Mouse (Mus musculus): ENCODE measurements around the gene Vmn2r25. TPM values are rescaled to one million over a fixed set of nuclear protein-coding genes. Genes with fewer than 3 reads are reported as not detected.
"Not testable (repeated sequence)": the region's sequence is repeated elsewhere in the genome, so short reads cannot be mapped to it uniquely, and the experiment has no call there.

Vmn2r25 gene
- polyA plus RNA-seq (2016; fragmentation: Nextera tagmentation; extraction: Ambion mirVana): not detected in 2 replicates

GRCm38 (mm10) chr6:123853363-123853762, at the start of gene Vmn2r25:
Gene Vmn2r25, minus strand, starts transcription at chr6:123853463.
- H3K9me3 ChIP-seq (replicated peaks); H3K27ac ChIP-seq (replicated peaks); H3K36me3 ChIP-seq; DNase-seq (ENCODE audit: low spot score); H3K4me1 ChIP-seq; H3K27me3 ChIP-seq (ENCODE audit: low read depth, poor library complexity, severe bottlenecking); H3K4me3 ChIP-seq: not testable (repeated sequence)
- WGBS: 73% methylated on average over 1 of the region's 2 CpGs

GRCm38 (mm10) chr6:123819951-123820350, 33.3 kb downstream of the Vmn2r25 start:
- Histone ChIP-seq H3K9me3 (replicated peaks) (peaks cover 7% of the 10 kb centered on the region), H3K4me1 (no peaks in the 10 kb centered on the region), H3K4me3 (no peak overlapping the region), H3K27ac (replicated peaks) (no peak overlapping the region), H3K27me3 (ENCODE audit: low read depth, poor library complexity, severe bottlenecking) (no peaks in the 10 kb centered on the region), H3K36me3 (no peaks in the 10 kb centered on the region)
- WGBS: 91% methylated on average over 8 of the region's 8 CpGs
- DNase-seq (ENCODE audit: low spot score): no peak

- not testable (repeated sequence) for H3K9me3 ChIP-seq (replicated peaks); H3K27me3 ChIP-seq (ENCODE audit: low read depth, poor library complexity, severe bottlenecking); H3K27ac ChIP-seq (replicated peaks); H3K4me3 ChIP-seq; H3K4me1 ChIP-seq; H3K36me3 ChIP-seq; DNase-seq (ENCODE audit: low spot score)
Measured at GRCm38 (mm10) chr6:123810291-123810690, 43.0 kb downstream of the Vmn2r25 start.

- Histone ChIP-seq H3K27ac (replicated peaks) (no peak overlapping the region), H3K36me3 (no peaks in the 10 kb centered on the region), H3K9me3 (replicated peaks) (no peaks in the 10 kb centered on the region), H3K27me3 (ENCODE audit: low read depth, poor library complexity, severe bottlenecking) (no peaks in the 10 kb centered on the region), H3K4me3 (no peak overlapping the region), H3K4me1 (no peaks in the 10 kb centered on the region)
- DNase-seq (ENCODE audit: low spot score): no peak
- WGBS: 34% methylated on average over 9 of the region's 9 CpGs
Measured at GRCm38 (mm10) chr6:123793746-123794145, 59.5 kb downstream of the Vmn2r25 start.

- H3K4me3 ChIP-seq: no peak overlapping the region
- H3K4me1 ChIP-seq: no peaks in the 10 kb centered on the region
- H3K27ac ChIP-seq (replicated peaks): no peak overlapping the region
- no peaks in the 10 kb centered on the region for H3K27me3 ChIP-seq (ENCODE audit: low read depth, poor library complexity, severe bottlenecking)
- 73% methylated on average over 2 of the region's 2 CpGs for WGBS
- no peaks in the 10 kb centered on the region for H3K36me3 ChIP-seq
- H3K9me3 ChIP-seq (replicated peaks): no peaks in the 10 kb centered on the region
- DNase-seq (ENCODE audit: low spot score): no peak
Measured at GRCm38 (mm10) chr6:123784857-123785256, 68.4 kb downstream of the Vmn2r25 start.

- H3K27me3 ChIP-seq (ENCODE audit: low read depth, poor library complexity, severe bottlenecking): no peaks in the 10 kb centered on the region
- no peak within 1 kb of the TSS for H3K4me3 ChIP-seq
- WGBS: 76% methylated on average over 1 of the region's 1 CpGs
- H3K27ac ChIP-seq (replicated peaks): no peak within 1 kb of the TSS
- no peaks in the 10 kb centered on the region for H3K9me3 ChIP-seq (replicated peaks)
- H3K4me1 ChIP-seq: no peaks in the 10 kb centered on the region
- no peaks in the 10 kb centered on the region for H3K36me3 ChIP-seq
- no peak for DNase-seq (ENCODE audit: low spot score)
Measured at GRCm38 (mm10) chr6:123778579-123778978, 74.7 kb downstream of the Vmn2r25 start, which contains the start of gene Vmn2r24. Gene Vmn2r24, plus strand, starts transcription at chr6:123778879.

Other genes with a start within 250 kb of the Vmn2r25 start
- not detected in 2 replicates for gene Vmn2r22, start 202.7 kb downstream of the Vmn2r25 start, polyA plus RNA-seq (2016; fragmentation: Nextera tagmentation; extraction: Ambion mirVana)
- not detected in 2 replicates for gene Vmn2r23, start 150.8 kb downstream of the Vmn2r25 start, polyA plus RNA-seq (2016; fragmentation: Nextera tagmentation; extraction: Ambion mirVana)
- gene Vmn2r24, start 74.6 kb downstream of the Vmn2r25 start, polyA plus RNA-seq (2016; fragmentation: Nextera tagmentation; extraction: Ambion mirVana): not detected in 2 replicates
- gene Vmn2r26, start 171.1 kb upstream of the Vmn2r25 start, polyA plus RNA-seq (2016; fragmentation: Nextera tagmentation; extraction: Ambion mirVana): not detected in 2 replicates